Mouse (Mus musculus) MEL (cell line): Measurements from ENCODE around the gene Prdx1. TPM values are rescaled to one million over a fixed set of nuclear protein-coding genes. Genes with fewer than 3 reads are reported as not detected.

Experiments
- DNase-seq: peaks from one replicate; pipeline ENCODE4 v3.0.0; 2011; ENCODE audit warnings: low read depth, low spot score
- H3K27ac ChIP-seq: 2 replicates; pipeline ENCODE4 v1.5.1; 2012; ENCODE audit warnings: low read depth, mild to moderate bottlenecking, control low read depth, low read length, moderate library complexity; ENCODE audit not compliant: control insufficient read depth
- H3K27me3 ChIP-seq, 2 experiments: fragments of 150-350 bp in 1 of 2; sonication (generic) in 1 of 2; 2 replicates each; pipeline ENCODE4 v1.6.1; 2012; ENCODE audit warnings: low read length in 2 of 2, mild to moderate bottlenecking in 2 of 2, improper control_type of control experiment in 1 of 2, moderate library complexity in 1 of 2; ENCODE audit not compliant: insufficient read depth in 2 of 2, control insufficient read depth in 1 of 2
- H3K36me3 ChIP-seq, 2 experiments: 2 replicates each; pipeline ENCODE4 v1.6.1; 2012 to 2014; ENCODE audit warnings: low read length in 2 of 2, improper control_type of control experiment in 1 of 2, inconsistent platforms in 1 of 2, mild to moderate bottlenecking in 1 of 2; ENCODE audit not compliant: insufficient read depth in 2 of 2, control insufficient read depth in 1 of 2
- H3K4me1 ChIP-seq, 2 experiments: fragments of 150-350 bp in 1 of 2; sonication (generic) in 1 of 2; 2 replicates each; pipeline ENCODE4 v1.6.1; 2012; ENCODE audit warnings: low read length in 2 of 2, improper control_type of control experiment in 1 of 2, mild to moderate bottlenecking in 1 of 2; ENCODE audit not compliant: insufficient read depth in 2 of 2, control insufficient read depth in 1 of 2
- H3K4me3 ChIP-seq, 2 experiments: fragments of 150-350 bp in 1 of 2; sonication (generic) in 1 of 2; 2 replicates each; pipeline ENCODE4 v1.5.1; 2012; ENCODE audit warnings: low read depth in 2 of 2, low read length in 2 of 2, mild to moderate bottlenecking in 2 of 2, moderate library complexity in 2 of 2, control low read depth in 1 of 2, improper control_type of control experiment in 1 of 2; ENCODE audit not compliant: control insufficient read depth in 1 of 2, insufficient read depth in 1 of 2
- H3K79me2 ChIP-seq: 2 replicates; pipeline ENCODE4 v1.6.1; 2012; ENCODE audit warnings: mild to moderate bottlenecking, low read length, moderate library complexity; ENCODE audit not compliant: control insufficient read depth, poor library complexity, insufficient read depth
- H3K9ac ChIP-seq: 2 replicates; pipeline ENCODE4 v1.6.1; 2012; ENCODE audit warnings: low read depth, mild to moderate bottlenecking, control low read depth, low read length, moderate library complexity; ENCODE audit not compliant: control insufficient read depth, poor library complexity, severe bottlenecking
- H3K9me3 ChIP-seq: fragments of 150-350 bp; sonication (generic); replicated peaks from 2 replicates; pipeline ENCODE4 v1.6.1; 2012; ENCODE audit warnings: mild to moderate bottlenecking, low read length, improper control_type of control experiment, moderate library complexity; ENCODE audit not compliant: insufficient read depth
- ELF1 ChIP-seq: IDR thresholded peaks from 2 replicates; pipeline ENCODE4 v1.6.1; 2014; ENCODE audit warnings: low read depth, mild to moderate bottlenecking, inconsistent platforms, low read length, improper control_type of control experiment, moderate library complexity
- EP300 ChIP-seq, 2 experiments: IDR thresholded peaks; 2 replicates each; pipeline ENCODE4 v1.6.1; 2011; ENCODE audit warnings: improper control_type of control experiment in 2 of 2, low read length in 2 of 2, low read depth in 1 of 2, mild to moderate bottlenecking in 1 of 2
- ETS1 ChIP-seq: IDR thresholded peaks from 2 replicates; pipeline ENCODE4 v1.6.1; 2012; ENCODE audit warnings: low read depth, mild to moderate bottlenecking, inconsistent platforms, low read length, improper control_type of control experiment, moderate library complexity
- GABPA ChIP-seq: IDR thresholded peaks from 2 replicates; pipeline ENCODE4 v1.6.1; 2012; ENCODE audit warnings: low read depth, mild to moderate bottlenecking, inconsistent platforms, low read length, improper control_type of control experiment, moderate library complexity
- HCFC1 ChIP-seq: IDR thresholded peaks from 2 replicates; pipeline ENCODE4 v1.6.1; 2012; ENCODE audit warnings: low read depth, mild to moderate bottlenecking, inconsistent platforms, low read length, improper control_type of control experiment, moderate library complexity
- JUND ChIP-seq: IDR thresholded peaks from 2 replicates; pipeline ENCODE4 v1.6.1; 2011; ENCODE audit warnings: low read depth, mild to moderate bottlenecking, improper control_type of control experiment, low read length
- KAT2A ChIP-seq: conservative IDR thresholded peaks from 2 replicates; pipeline ENCODE4 v1.6.1; 2012; ENCODE audit warnings: low read depth, low read length, improper control_type of control experiment, inconsistent platforms
- MAX ChIP-seq: IDR thresholded peaks from 2 replicates; pipeline ENCODE4 v1.6.1; 2011; ENCODE audit warnings: low read length, improper control_type of control experiment
- MXI1 ChIP-seq: IDR thresholded peaks from 2 replicates; pipeline ENCODE4 v1.6.1; 2011; ENCODE audit warnings: mild to moderate bottlenecking, low read depth, low read length, improper control_type of control experiment
- MYB ChIP-seq: IDR thresholded peaks from 2 replicates; pipeline ENCODE4 v1.6.1; 2011; ENCODE audit warnings: mild to moderate bottlenecking, low read depth, low read length, improper control_type of control experiment
- MYC ChIP-seq: IDR thresholded peaks from 2 replicates; pipeline ENCODE4 v1.6.1; 2011; ENCODE audit warnings: low read depth, mild to moderate bottlenecking, low read length, improper control_type of control experiment, moderate library complexity
- NELFE ChIP-seq: IDR thresholded peaks from 2 replicates; pipeline ENCODE4 v1.6.1; 2011; ENCODE audit warnings: low read depth, low read length, improper control_type of control experiment
- NRF1 ChIP-seq: IDR thresholded peaks from 2 replicates; pipeline ENCODE4 v1.6.1; 2014; ENCODE audit warnings: low read depth, mild to moderate bottlenecking, inconsistent platforms, low read length, improper control_type of control experiment, moderate library complexity; ENCODE audit not compliant: poor library complexity, insufficient read depth, severe bottlenecking
- TAL1 ChIP-seq: IDR thresholded peaks from 2 replicates; pipeline ENCODE4 v1.6.1; 2012; ENCODE audit warnings: mild to moderate bottlenecking, inconsistent platforms, low read length, moderate library complexity, mixed read lengths
- TBP ChIP-seq: IDR thresholded peaks from 2 replicates; pipeline ENCODE4 v1.8.0; 2011; ENCODE audit warnings: low read depth, low read length, improper control_type of control experiment
- TCF12 ChIP-seq: IDR thresholded peaks from 2 replicates; pipeline ENCODE4 v1.6.1; 2014; ENCODE audit warnings: low read depth, mild to moderate bottlenecking, inconsistent platforms, low read length, improper control_type of control experiment, moderate library complexity
- UBTF ChIP-seq: IDR thresholded peaks from 2 replicates; pipeline ENCODE4 v1.6.1; 2012; ENCODE audit warnings: low read depth, mild to moderate bottlenecking, inconsistent platforms, low read length, improper control_type of control experiment, moderate library complexity, borderline replicate concordance; ENCODE audit not compliant: insufficient read depth
- USF1 ChIP-seq: IDR thresholded peaks from 2 replicates; pipeline ENCODE4 v1.6.1; 2014; ENCODE audit warnings: low read depth, mild to moderate bottlenecking, inconsistent platforms, low read length, improper control_type of control experiment, moderate library complexity
- USF2 ChIP-seq, 2 experiments: IDR thresholded peaks; 2 replicates each; pipeline ENCODE4 v1.6.1; 2011 to 2012; ENCODE audit warnings: improper control_type of control experiment in 2 of 2, low read length in 2 of 2, borderline replicate concordance in 1 of 2, inconsistent platforms in 1 of 2, low read depth in 1 of 2, mild to moderate bottlenecking in 1 of 2; ENCODE audit not compliant: insufficient read depth in 1 of 2
- ZKSCAN1 ChIP-seq: IDR thresholded peaks from 2 replicates; pipeline ENCODE4 v1.6.1; 2012; ENCODE audit warnings: low read depth, mild to moderate bottlenecking, inconsistent platforms, low read length, improper control_type of control experiment, moderate library complexity
- ZNF384 ChIP-seq: IDR thresholded peaks from 2 replicates; pipeline ENCODE4 v1.6.1; 2012; ENCODE audit warnings: low read depth, mild to moderate bottlenecking, inconsistent platforms, low read length, improper control_type of control experiment
- polyA plus RNA-seq, 2 experiments: library from polyadenylated mRNA; stranded (reverse) in 1 of 2; unstranded in 1 of 2; fragments of >175 nt in 1 of 2; fragments of >200 nt in 1 of 2; gene quantifications; 2 replicates each; pipeline versions ENCODE4 v1.2.1 to v1.2.4; 2012; ENCODE audit warnings: low replicate concordance in 2 of 2, low read depth in 1 of 2; ENCODE audit not compliant: insufficient read length in 2 of 2, insufficient read depth in 1 of 2, missing spikeins in 1 of 2
- total RNA-seq: library from RNA; depleted of rRNA; stranded (reverse); fragments of 300-350 nt; gene quantifications from 2 replicates; pipeline ENCODE4 v1.2.3, GENCODE M21; 2012

The Prdx1 gene
- total and polyA plus RNA-seq, 3 experiments = 223 to 416 TPM; not detected in 1

- DNase-seq = no peak
- Histone ChIP-seq H3K79me2 (no peaks in the 10 kb centered on the region), H3K9me3 (no peaks in the 10 kb centered on the region), H3K4me1 (no peaks in the 10 kb centered on the region), H3K4me3 (no peak overlapping the region), H3K27me3 (no peaks in the 10 kb centered on the region), H3K27ac (no peak overlapping the region), H3K36me3 (no peaks in the 10 kb centered on the region), H3K9ac (no peak overlapping the region)
- TF ChIP-seq NELFE (no peak), MYB (no peak), ELF1 (no peak), TAL1 (no peak), MYC (no peak), USF1 (no peak), MAX (no peak), GABPA (no peak)
Measured at GRCm38 (mm10) chr4:116732355-116732754, 47.0 kb downstream of the Prdx1 start.

DNA sequence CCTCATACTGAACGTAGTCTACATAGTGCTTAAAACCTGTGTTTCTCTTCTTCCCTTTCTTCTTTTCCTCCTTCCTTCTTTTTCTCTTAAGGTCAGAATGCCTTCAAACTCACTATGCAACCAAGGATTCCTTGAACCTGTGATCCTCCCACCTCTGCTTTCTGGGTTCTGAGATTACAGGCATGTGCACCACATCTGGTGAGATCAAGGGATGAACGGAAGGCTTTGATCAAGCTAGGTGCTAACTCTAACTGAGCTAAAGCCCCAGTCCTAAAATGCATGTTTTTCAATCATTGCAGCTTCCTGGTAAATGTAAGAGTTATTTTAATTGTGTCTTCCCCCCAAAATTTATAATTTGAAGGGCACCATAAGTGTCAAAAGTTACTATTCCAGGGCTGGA is 49.7 kb downstream of the Prdx1 start:
- Histone ChIP-seq H3K27ac (no peak overlapping the region), H3K9ac (no peak overlapping the region), H3K27me3 (no peaks in the 10 kb centered on the region), H3K79me2 (no peaks in the 10 kb centered on the region), H3K4me3 (no peak overlapping the region), H3K9me3 (no peaks in the 10 kb centered on the region), H3K36me3 (no peaks in the 10 kb centered on the region), H3K4me1 (no peaks in the 10 kb centered on the region)
- TF ChIP-seq EP300 (IDR thresholded peaks at IDR 0.05; ENCODE audit: low read depth in 1 of 2, low read length in 2 of 2) = no peak
- TF ChIP-seq MYC = no peak
- no peak for TF ChIP-seq TBP
- no peak for TF ChIP-seq NRF1
- no peak for TF ChIP-seq JUND
- no peak for TF ChIP-seq ZKSCAN1
- TF ChIP-seq KAT2A = no peak
- TF ChIP-seq MXI1 = no peak
- TF ChIP-seq USF2 (IDR thresholded peaks at IDR 0.05; ENCODE audit: borderline replicate concordance in 1 of 2, insufficient read depth in 1 of 2, low read depth in 1 of 2, low read length in 2 of 2) = no peak
- TF ChIP-seq ZNF384 = no peak
- no peak for TF ChIP-seq ETS1
- no peak for TF ChIP-seq UBTF
- TF ChIP-seq TCF12 = no peak
- no peak for TF ChIP-seq MAX
- TF ChIP-seq HCFC1 = no peak
- no peak for DNase-seq
